Mouse (Mus musculus) heart, postnatal 25 days (tissue): ENCODE measurements around the gene Fbn1. TPM values are rescaled to one million over a fixed set of nuclear protein-coding genes. Genes with fewer than 3 reads are reported as not detected.

Experiments
- DNase-seq: peaks from one replicate; pipeline ENCODE4 v3.0.0; 2022; ENCODE audit warnings: low spot score
- intact Hi-C: fragments of 180-260 bp; cut with DNase I; formaldehyde crosslinking; loops from one replicate; pipeline ENCODE4 v1.15.1; 2025
- total RNA-seq, 2 experiments: library from RNA; stranded (reverse); gene quantifications; 2 replicates each; pipeline ENCODE4 v1.2.3; 2021

The Fbn1 gene
- total RNA-seq, 2 experiments from 2014 or later: 74.5 to 83.0 TPM

DNA sequence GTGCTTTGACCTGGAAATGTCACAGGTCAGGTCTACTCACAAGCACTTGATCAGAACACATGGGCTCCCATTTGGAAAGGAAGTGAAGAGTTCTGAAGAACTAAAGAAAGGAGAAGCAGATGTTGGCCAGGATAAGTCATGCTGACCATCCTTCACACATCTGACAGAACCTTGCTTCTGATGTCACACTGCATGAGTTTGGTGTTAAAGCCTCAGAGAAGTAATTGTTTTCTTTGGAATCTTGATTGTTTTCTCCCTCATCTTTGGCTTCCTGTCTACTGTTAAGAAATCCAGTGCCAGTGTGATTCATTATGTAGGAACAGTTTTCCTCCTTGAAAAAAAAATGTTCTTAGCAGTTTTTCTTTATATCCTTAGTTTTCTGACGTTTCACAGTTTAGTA, 238.9 kb downstream of the Fbn1 start:
- intact Hi-C loops: no loop called here
- DNase-seq: no peak

DNA sequence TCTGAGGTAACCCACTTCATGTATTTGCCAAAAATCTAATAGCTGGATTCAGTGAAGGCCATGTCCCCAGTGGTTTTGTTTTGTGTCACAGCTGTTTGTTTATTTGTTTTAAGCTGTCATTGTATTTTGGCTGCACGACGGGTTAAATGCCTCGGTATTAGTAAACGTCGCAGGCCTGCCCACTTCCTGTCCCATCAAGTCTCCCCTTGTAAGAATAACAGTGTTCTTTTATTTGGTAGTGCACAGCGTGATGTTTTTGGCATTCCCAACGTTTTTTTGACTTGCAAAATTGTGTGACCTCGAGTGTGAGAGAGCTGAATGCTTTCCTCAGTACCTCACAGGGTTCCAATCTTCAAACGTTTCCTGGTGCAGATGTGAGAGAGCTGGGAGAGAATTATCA, 244.0 kb downstream of the Fbn1 start:
- no peak for DNase-seq
- intact Hi-C loops: loop anchor here (5.0 kb wide), 2 partner anchors 39 to 464 kb away; no protein-coding TSS in a partner anchor

DNA sequence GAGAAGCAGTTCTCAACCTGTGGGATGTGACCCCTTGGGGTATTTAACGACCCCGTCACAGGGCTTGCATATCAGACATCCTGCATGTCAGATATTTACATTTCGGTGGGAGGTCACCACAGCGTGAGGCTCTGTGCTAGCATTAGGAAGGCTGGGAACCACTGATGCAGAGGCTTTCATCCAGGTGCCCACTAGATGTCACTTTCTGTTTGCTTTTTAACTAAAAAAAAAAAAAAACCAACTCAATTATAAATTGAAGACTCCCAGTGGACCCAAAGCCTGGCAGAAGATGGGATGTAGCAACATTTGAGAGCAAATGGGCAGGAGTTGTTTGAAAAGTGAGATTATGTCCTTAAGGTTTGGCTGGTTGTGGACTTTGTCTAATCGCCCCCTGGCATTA, 244.7 kb downstream of the Fbn1 start:
- no peak for DNase-seq
- intact Hi-C loops: loop anchor here (5.0 kb wide), 2 partner anchors 39 to 464 kb away; no protein-coding TSS in a partner anchor

DNA sequence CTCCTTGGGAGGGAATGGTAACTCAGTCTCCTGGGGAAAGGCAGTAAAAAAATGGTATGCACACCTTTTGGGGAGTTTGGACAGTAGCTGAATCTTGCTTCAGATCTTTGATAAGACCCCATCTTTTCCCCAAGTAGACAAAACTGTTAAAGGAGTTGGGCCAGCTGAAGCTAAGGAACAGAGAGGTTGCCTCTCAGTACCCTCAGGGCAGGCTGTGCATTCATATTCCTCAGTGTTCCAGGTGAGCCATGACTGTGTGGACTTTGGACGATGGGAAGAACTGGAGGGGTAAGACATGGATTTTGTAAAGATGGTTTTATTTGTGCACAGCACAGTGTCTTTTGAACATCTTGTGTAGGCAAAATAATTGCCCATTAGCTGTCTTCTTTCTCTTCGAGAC, 247.5 kb downstream of the Fbn1 start:
- intact Hi-C loops: loop anchor here (5.0 kb wide), 2 partner anchors 42 to 467 kb away; no protein-coding TSS in a partner anchor
- no peak for DNase-seq

DNA sequence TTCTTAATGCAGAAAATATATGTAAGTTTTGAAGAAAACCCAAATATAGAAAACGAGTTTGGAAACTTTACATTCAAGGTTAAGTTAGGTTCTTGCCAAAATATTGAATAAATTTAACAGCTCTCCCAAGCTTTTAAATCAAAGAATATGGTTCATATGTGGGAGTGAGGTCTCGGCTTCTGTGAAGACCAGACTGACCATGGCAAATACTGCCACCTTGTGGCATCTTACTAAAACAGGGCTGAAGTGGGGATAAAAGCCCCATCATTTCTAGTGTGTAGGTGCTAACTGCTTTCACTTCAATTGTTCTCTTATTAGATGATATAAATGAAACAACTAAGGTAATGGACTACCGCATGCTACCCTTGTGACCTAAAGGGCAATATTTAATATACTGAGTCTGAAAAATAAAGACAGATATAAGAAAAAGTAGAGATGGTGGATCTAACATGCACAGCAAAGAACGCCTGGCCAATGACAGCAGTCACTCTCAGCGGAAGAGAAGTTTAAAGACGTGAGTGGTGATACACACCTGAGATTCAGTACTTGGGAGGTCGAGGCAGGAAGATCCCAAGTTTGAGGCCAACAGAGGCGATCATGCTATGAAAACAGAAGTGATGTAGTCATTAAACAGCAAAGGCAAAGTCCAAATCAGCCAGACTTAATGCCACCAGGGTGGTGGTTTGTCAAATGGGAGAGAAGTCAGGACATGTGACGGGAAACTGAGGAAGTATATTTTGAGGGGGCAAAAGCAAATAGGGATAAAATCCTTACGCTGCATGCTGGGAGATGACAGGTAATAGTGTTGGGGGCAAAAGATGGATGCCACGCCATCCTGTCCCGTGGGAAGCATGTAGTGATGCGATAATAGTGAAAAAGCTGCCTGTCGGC, 248.3 kb downstream of the Fbn1 start:
- no peak for DNase-seq
- intact Hi-C loops: loop anchor here (2.0 to 5.0 kb wide), 3 partner anchors 43 to 468 kb away; no protein-coding TSS in a partner anchor

DNA sequence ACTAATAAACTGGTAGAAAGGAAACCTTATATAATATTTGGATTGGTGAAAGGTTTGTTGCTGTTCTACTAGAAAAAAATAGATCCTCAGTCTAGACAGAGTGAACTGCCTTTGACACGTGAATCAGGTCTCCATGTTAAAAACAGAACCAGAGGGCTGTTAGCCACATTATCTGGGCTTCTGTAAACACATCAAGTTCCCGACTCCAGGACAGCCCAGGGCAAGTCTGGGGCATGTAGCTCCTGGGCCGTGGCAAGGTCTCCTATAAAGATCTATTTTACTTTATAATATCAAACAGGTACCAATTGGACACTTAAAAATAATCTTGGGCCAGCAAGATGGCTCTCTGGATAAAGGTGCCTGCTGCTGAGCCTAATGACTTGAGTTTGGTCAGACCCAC, 251.9 kb downstream of the Fbn1 start:
- intact Hi-C loops: no loop called here
- no peak for DNase-seq

- intact Hi-C loops: no loop called here
Measured at GRCm38 (mm10) chr2:125254630-125255029, 253.2 kb downstream of the Fbn1 start.

DNA sequence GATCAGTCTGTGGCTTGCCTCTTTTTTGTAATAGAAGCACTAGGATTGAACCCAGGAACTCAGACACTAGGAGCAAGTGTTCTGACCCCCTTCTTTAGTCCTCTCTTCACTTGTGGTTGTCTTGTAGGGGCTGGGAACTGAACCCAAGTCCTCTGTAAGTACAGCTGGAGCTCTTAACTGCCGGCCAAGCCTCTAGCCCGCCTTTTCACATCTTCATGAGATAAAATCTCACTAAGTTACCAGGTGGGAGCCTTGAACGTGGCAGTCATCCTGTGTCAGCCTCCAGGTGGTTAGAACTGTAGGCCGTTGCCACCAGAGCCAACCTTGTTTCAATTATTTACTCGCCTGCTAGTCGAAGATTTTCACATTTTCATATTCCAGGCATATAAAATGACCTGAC, 254.1 kb downstream of the Fbn1 start:
- DNase-seq: no peak
- intact Hi-C loops: no loop called here

More at GRCm38 (mm10) chr2:125254630-125255029, 253.2 kb downstream of the Fbn1 start:
- DNase-seq: no peak

DNA sequence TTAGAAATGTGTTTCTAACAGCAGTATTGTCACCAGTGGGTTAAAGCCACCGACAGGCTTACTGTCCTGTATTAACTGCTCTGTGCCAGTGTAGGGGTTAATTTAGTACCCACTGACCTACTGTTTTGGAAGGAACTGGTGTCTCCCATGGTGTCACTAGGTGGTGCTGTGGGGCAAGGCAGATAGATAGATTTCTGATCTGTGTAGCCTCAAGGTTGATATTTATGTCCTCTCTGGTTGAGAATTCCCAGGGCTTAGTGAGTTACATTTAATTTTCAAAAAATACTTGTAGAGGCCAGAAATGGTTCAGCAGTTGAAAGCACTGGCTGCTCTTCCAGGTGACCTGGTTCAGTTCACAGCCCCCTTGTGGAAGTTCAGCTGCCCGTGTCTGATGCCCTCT, 255.5 kb downstream of the Fbn1 start:
- DNase-seq: no peak
- intact Hi-C loops: no loop called here

GRCm38 (mm10) chr2:125251781-125252180, 256.0 kb downstream of the Fbn1 start:
- intact Hi-C loops: no loop called here
- no peak for DNase-seq

Other genes with a start within 250 kb of the Fbn1 start
- under 1 TPM; 0.08 to 0.42 TPM for gene Gm9913, start 2.9 kb downstream of the Fbn1 start, total RNA-seq
- gene Cep152, start 117.1 kb upstream of the Fbn1 start, total RNA-seq: 1 to 10 TPM; 1.4 to 1.8 TPM
- gene Eid1, start 165.1 kb upstream of the Fbn1 start, total RNA-seq: 10 to 100 TPM; 51.3 to 55.2 TPM
- under 1 TPM; 0.42 to 0.49 TPM for gene Shc4, start 216.2 kb upstream of the Fbn1 start, total RNA-seq